Mouse (Mus musculus) neural tube, embryonic 11.5 days (tissue): Measurements from ENCODE around the gene Bola3. TPM values are rescaled to one million over a fixed set of nuclear protein-coding genes. Genes with fewer than 3 reads are reported as not detected.
"Not testable (repeated sequence)": the region's sequence is repeated elsewhere in the genome, so short reads cannot be mapped to it uniquely, and the experiment has no call there.

Experiments
- ATAC-seq: fragments of 200-750 bp; cut with Nextera tagmentation; 2 replicates; pipeline ENCODE4 v1.8.0; 2017; ENCODE audit warnings: moderate number of reproducible peaks, mild to moderate bottlenecking, moderate TSS enrichment, moderate library complexity; ENCODE audit not compliant: insufficient read depth, low FRiP score, low TSS enrichment
- DNase-seq: peaks from one replicate; pipeline ENCODE4 v3.0.0-alpha.2; 2015; ENCODE audit warnings: low spot score
- H3K27ac ChIP-seq: fragments of 300-500 bp; sonication (generic); 2 replicates; pipeline ENCODE4 v1.5.1; 2014; ENCODE audit warnings: low read depth, mild to moderate bottlenecking, low read length
- H3K27me3 ChIP-seq: fragments of 300-500 bp; sonication (generic); 2 replicates; pipeline ENCODE4 v1.6.1; 2014; ENCODE audit warnings: mild to moderate bottlenecking, low read length, mixed read lengths; ENCODE audit not compliant: control insufficient read depth, insufficient read depth
- H3K36me3 ChIP-seq: fragments of 300-500 bp; sonication (generic); 2 replicates; pipeline ENCODE4 v1.6.1; 2014; ENCODE audit warnings: mild to moderate bottlenecking, low read length, moderate library complexity, mixed read lengths; ENCODE audit not compliant: control insufficient read depth, insufficient read depth
- H3K4me1 ChIP-seq: fragments of 300-500 bp; sonication (generic); 2 replicates; pipeline ENCODE4 v1.6.1; 2014; ENCODE audit warnings: low read length, mixed read lengths; ENCODE audit not compliant: control insufficient read depth, insufficient read depth
- H3K4me2 ChIP-seq: fragments of 300-500 bp; sonication (generic); 2 replicates; pipeline ENCODE4 v1.6.1; 2014; ENCODE audit warnings: low read depth, mild to moderate bottlenecking, moderate library complexity
- H3K4me3 ChIP-seq: fragments of 300-500 bp; sonication (generic); 2 replicates; pipeline ENCODE4 v1.5.1; 2014; ENCODE audit warnings: low read depth, low read length
- H3K9ac ChIP-seq: fragments of 300-500 bp; sonication (generic); 2 replicates; pipeline ENCODE4 v1.6.1; 2014; ENCODE audit warnings: mild to moderate bottlenecking, low read length
- H3K9me3 ChIP-seq: fragments of 300-500 bp; sonication (generic); 2 replicates; pipeline ENCODE4 v1.6.1; 2016; ENCODE audit warnings: low read length; ENCODE audit not compliant: control insufficient read depth
- WGBS: fragments of 180-500 bp; shearing (Covaris S2); extraction: QIAGEN DNeasy Blood & Tissue Kit; methylation state at CpG from one replicate; pipeline ENCODE4 v1.1.7; 2014; 5-methylcytosine and 5-hydroxymethylcytosine counted together
- polyA plus RNA-seq: library from polyadenylated mRNA; unstranded; fragments of >200 nt; fragmentation: Nextera tagmentation; extraction: Ambion mirVana; gene quantifications from 2 replicates; pipeline ENCODE4 v1.2.1, GENCODE M21; 2014

Gene Bola3
- polyA plus RNA-seq, 1 experiment from 2014 or later = 115 TPM

DNA sequence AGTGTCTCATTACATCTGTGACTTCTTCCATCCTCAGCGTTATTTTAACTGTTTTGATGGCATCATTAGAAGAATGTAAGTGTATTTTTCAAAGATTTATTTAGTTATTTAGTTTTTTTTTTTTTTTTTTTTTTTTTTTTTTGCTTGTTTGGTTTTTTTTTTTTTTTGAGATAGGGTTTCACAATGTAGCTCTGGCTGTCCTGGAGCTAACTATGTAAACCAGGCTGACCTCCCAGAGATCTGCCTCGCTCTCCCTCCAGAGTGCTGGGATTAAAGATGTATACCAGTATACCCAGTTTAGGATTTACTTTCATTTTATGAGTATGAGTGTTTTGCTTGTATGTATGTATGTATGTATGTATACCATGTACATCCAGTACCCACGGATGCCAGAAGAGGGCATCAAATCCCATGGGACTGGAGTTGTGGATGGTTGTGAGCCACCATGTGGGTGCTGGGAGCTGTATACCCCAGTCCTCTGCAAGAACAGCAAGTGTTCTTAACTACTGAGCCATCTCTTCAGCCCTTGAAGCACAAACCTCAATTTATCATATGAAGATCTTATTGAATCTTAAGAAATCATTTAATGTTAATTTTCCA is 21.3 kb upstream of the Bola3 start:
- no peak for ATAC-seq
- Histone ChIP-seq H3K36me3 (peaks cover 10% of the 10 kb centered on the region), H3K4me3 (no peak overlapping the region), H3K9ac (no peak overlapping the region), H3K9me3 (no peaks in the 10 kb centered on the region), H3K27me3 (no peaks in the 10 kb centered on the region), H3K27ac (no peak overlapping the region), H3K4me2 (no peak overlapping the region; the same call in 1 of the 2 replicates), H3K4me1 (0 out of 2 replicates have a peak, but pooled peaks cover 7% of the 10 kb centered on the region)
- WGBS = 88% methylated on average over 3 of the region's 3 CpGs
- no peak for DNase-seq

DNA sequence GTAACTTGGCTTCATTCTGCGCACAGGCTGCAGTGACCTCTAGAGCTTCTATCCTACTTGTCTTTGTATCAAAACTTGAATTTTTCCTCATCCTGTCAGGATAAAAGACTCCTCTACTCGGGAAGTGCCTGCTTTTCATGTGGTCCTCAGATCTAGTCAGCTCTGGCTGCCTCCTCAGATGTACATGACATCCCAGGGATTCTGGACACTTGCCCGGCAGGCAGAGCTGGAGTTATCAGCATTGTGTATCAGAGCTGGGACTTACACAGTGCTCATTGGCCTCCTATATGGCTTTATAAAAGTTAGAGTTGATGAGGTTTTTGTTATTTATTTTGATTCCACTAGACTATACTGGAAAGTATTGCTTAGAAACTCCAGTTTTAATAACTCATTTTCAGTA is 7.6 kb upstream of the Bola3 start:
- WGBS = 90% methylated on average over 3 of the region's 3 CpGs

DNA sequence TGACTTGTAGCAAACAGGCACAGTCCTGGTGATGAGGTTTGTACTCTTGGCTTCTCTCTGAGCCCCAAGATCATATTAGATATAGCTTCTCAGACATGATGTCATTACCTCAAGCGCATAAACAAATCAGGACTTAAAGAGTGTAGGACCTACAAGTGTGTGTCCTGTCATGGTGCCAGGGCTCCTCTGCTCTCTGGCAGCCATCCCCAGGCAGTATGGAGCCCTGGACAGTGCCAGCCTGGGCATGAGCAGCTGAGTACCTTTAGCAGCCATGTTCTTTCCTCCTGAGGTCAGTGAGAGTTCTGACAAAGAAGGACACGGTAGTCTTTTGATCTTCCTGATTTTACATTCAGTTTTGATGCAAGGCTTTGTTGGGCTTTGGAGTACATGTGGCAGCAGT is 6.0 kb upstream of the Bola3 start:
- no peak for DNase-seq
- no peaks in the 10 kb centered on the region for H3K27me3 ChIP-seq
- H3K36me3 ChIP-seq = no peaks in the 10 kb centered on the region; the same call in 1 of the 2 replicates
- 98% methylated on average over 2 of the region's 2 CpGs for WGBS
- no peaks in the 10 kb centered on the region for H3K4me1 ChIP-seq
- no peak for ATAC-seq
- H3K4me3 ChIP-seq = no peak overlapping the region
- no peak overlapping the region for H3K4me2 ChIP-seq
- H3K9me3 ChIP-seq = no peaks in the 10 kb centered on the region
- H3K9ac ChIP-seq = no peak overlapping the region
- no peak overlapping the region for H3K27ac ChIP-seq

More for the DNA sequence above, 7.6 kb upstream of the Bola3 start:
- ATAC-seq (no peak), DNase-seq (no peak)
- Histone ChIP-seq H3K4me3 (no peak overlapping the region), H3K36me3 (no peaks in the 10 kb centered on the region; the same call in 1 of the 2 replicates), H3K9me3 (no peaks in the 10 kb centered on the region), H3K27ac (no peak overlapping the region), H3K9ac (no peak overlapping the region), H3K27me3 (no peaks in the 10 kb centered on the region), H3K4me2 (no peak overlapping the region), H3K4me1 (no peaks in the 10 kb centered on the region)

DNA sequence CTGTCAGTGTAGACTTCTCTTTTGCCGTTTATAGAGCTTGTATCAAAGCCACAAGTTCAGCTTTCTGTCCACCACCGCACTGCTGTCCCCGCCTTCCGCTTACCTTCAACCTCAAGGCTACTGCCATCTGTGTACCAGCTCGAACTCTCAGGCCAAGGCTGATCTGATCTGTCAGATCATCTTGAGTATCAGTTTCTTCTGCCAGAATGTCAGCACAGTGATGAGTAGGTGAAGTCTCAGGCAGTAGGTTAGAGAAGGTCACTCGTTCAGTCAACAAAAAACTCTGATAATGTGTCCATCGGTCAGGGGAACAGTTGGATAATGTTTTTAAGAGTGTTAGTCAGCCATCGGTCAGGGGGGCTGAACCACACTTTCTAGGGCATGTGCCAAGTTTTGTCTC is 3.7 kb upstream of the Bola3 start:
- H3K27me3 ChIP-seq, H3K4me3 ChIP-seq, H3K9me3 ChIP-seq, H3K4me2 ChIP-seq, H3K9ac ChIP-seq, H3K27ac ChIP-seq, ATAC-seq, H3K4me1 ChIP-seq, DNase-seq, H3K36me3 ChIP-seq: not testable (repeated sequence)
- 91% methylated on average over 8 of the region's 8 CpGs for WGBS

DNA sequence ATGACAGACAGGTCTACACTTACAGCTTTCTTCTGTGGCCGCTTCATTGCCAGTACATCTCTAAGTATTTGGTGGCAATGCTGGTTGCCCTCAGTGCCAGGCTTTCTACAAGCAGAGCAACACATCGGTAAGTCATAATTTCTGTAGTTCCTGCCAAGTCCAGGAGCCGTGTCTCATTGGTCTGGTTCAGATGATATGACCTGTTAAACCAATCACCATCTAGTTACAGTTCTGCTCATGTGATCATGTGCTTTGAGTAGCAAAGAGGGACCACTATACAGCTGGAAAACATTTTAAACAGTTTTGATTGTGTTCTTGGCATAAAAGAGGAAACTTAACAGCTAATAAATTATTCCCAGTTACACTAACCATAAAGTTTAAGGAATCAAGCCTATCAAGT is 1.0 kb upstream of the Bola3 start:
- Histone ChIP-seq H3K27ac (no peak overlapping the region), H3K9ac (no peak overlapping the region), H3K27me3 (no peaks in the 10 kb centered on the region), H3K4me1 (peaks cover 6% of the 10 kb centered on the region), H3K36me3 (no peaks in the 10 kb centered on the region), H3K4me2 (no peak overlapping the region), H3K4me3 (no peak overlapping the region), H3K9me3 (no peaks in the 10 kb centered on the region)
- DNase-seq (no peak), ATAC-seq (no peak)
- 89% methylated on average over 3 of the region's 3 CpGs for WGBS

DNA sequence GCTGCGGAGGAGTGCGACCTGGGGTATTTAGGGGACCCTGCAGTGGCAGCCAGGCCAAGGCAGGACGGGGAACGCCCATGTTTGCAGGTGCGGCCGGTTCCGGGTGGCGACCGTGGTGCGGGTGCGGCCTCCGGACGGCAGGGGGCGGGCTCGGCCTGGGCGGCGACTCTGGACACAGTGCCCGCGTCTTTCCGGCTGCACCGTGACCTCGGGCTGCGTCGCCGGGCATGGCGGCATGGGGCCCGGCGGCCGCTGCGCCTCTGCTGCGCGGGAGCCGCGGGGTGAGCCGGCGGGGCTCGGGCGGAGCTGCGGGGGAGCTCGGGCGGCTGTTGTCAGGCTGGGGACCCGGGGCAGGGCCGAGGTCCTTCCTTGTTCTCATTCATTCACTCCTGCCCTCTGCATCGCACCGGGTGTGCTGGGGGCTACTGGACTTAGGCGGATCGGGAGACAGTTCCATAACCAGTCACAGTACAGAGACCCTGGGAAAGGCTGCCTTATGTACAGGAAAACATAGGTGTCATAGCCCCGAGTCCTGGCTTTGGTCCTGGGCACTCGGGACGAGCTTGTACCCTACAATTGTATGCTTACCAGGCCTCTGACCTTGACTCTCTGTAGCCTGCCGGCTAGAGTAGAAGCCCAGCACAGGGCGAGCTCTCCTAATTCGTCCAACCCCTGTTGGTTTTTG is 469 bp downstream of the Bola3 start:
- H3K36me3 ChIP-seq = no peaks in the 10 kb centered on the region
- H3K9me3 ChIP-seq = no peaks in the 10 kb centered on the region
- H3K4me2 ChIP-seq = peak overlapping the region; percentile 65
- H3K27ac ChIP-seq = no peak overlapping the region
- peak overlapping the region; percentile 96 for H3K9ac ChIP-seq
- H3K4me3 ChIP-seq = peak overlapping the region; percentile 85
- H3K4me1 ChIP-seq = peaks cover 6% of the 10 kb centered on the region
- peak; percentile 89 for DNase-seq
- WGBS = under 1% methylated on average over 52 of the region's 53 CpGs
- no peaks in the 10 kb centered on the region for H3K27me3 ChIP-seq
- peak; percentile 98 for ATAC-seq

DNA sequence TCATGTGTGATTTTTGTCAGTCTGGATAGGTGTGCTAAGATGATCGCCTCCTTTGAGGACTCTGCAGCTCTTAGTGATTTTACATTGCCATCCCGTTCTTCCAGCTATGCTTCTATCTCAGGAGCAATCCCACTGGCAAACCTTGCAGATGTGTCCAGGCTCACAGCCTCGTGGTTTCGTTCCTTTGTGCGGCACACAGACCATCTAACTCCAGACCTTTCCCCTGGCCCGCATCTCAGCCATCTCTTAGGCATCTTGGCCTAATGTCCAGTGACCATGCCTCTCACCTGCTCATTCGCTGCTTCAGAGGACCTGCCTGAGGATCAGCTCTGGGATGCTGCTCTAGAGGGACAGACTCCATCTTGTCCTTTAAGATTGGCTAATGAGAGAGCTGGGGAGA is 1.2 kb downstream of the Bola3 start:
- peaks cover 6% of the 10 kb centered on the region for H3K4me1 ChIP-seq
- peak overlapping the region; percentile 65 for H3K4me2 ChIP-seq
- no peaks in the 10 kb centered on the region for H3K9me3 ChIP-seq
- ATAC-seq (no peak), DNase-seq (no peak)
- H3K27me3 ChIP-seq = no peaks in the 10 kb centered on the region
- peak overlapping the region; percentile 85 for H3K4me3 ChIP-seq
- WGBS = 82% methylated on average over 7 of the region's 7 CpGs
- H3K36me3 ChIP-seq = no peaks in the 10 kb centered on the region; the same call in 1 of the 2 replicates
- 0 out of 2 replicates have a peak overlapping the region, but pooled peaks have one; percentile 8 for H3K27ac ChIP-seq
- peak overlapping the region; percentile 96 for H3K9ac ChIP-seq

DNA sequence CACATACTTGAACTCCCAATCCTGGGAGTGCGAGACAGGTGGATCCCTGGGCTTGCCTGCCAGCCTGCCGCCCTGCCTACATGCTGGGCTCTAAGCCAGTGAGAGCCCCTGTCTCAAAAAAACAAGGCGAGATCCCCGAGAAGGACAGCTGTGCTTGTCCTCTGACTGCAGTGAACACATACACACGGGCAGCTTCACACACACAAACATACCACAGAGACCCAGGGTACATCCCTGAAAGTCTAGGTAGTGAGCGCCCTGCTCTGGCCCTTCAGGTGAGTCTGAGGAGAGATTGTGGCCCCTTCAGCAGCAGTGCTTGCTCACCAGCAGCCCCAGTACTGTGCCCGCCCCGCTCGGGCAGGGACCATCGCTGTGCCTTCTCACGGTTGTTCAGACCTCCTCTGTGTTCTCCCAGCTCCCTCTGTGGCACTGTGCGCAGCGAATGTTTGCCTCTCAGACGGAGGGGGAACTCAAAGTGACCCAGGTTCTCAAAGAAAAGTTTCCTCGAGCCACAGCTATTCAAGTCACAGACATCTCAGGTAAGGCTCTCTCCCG is 2.0 kb downstream of the Bola3 start:
- H3K27ac ChIP-seq = no peak overlapping the region

More for the DNA sequence above, 2.0 kb downstream of the Bola3 start:
- Histone ChIP-seq H3K4me2 (no peak overlapping the region), H3K9ac (no peak overlapping the region), H3K27me3 (no peaks in the 10 kb centered on the region), H3K9me3 (no peaks in the 10 kb centered on the region), H3K4me1 (peaks cover 6% of the 10 kb centered on the region), H3K36me3 (no peaks in the 10 kb centered on the region; the same call in 1 of the 2 replicates), H3K4me3 (no peak overlapping the region)
- DNase-seq = no peak
- 91% methylated on average over 16 of the region's 16 CpGs for WGBS
- ATAC-seq = no peak
